Mouse (Mus musculus) intestine, postnatal 0 days (tissue): ENCODE results near the gene Abcc5. TPM values are rescaled to one million over a fixed set of nuclear protein-coding genes. Genes with fewer than 3 reads are reported as not detected.
"Not testable (repeated sequence)": the region's sequence is repeated elsewhere in the genome, so short reads cannot be mapped to it uniquely, and the experiment has no call there.

Experiments used
- ATAC-seq: fragments of 200-750 bp; cut with Nextera tagmentation; 2 replicates; pipeline ENCODE4 v1.8.0; 2017; ENCODE audit warnings: mild to moderate bottlenecking, moderate TSS enrichment, moderate library complexity
- H3K27ac ChIP-seq: fragments of 300-500 bp; sonication (generic); 2 replicates; pipeline ENCODE4 v1.5.1; 2014; ENCODE audit warnings: mild to moderate bottlenecking, low read depth, low read length, moderate library complexity
- H3K27me3 ChIP-seq: fragments of 300-500 bp; sonication (generic); replicated peaks from 2 replicates; pipeline ENCODE4 v1.6.1; 2014; ENCODE audit warnings: low read length, mixed read lengths; ENCODE audit not compliant: control insufficient read depth, insufficient read depth
- H3K36me3 ChIP-seq: fragments of 300-500 bp; sonication (generic); 2 replicates; pipeline ENCODE4 v1.6.1; 2014; ENCODE audit warnings: mild to moderate bottlenecking, moderate library complexity; ENCODE audit not compliant: control insufficient read depth, insufficient read depth
- H3K4me1 ChIP-seq: fragments of 300-500 bp; sonication (generic); replicated peaks from 2 replicates; pipeline ENCODE4 v1.6.1; 2014; ENCODE audit warnings: antibody characterized with exemption, low read length, mixed read lengths; ENCODE audit not compliant: control insufficient read depth, insufficient read depth
- H3K4me2 ChIP-seq: fragments of 300-500 bp; sonication (generic); replicated peaks from 2 replicates; pipeline ENCODE4 v1.6.1; 2014; ENCODE audit warnings: low read depth, mild to moderate bottlenecking, moderate library complexity
- H3K4me3 ChIP-seq: fragments of 300-500 bp; sonication (generic); 2 replicates; pipeline ENCODE4 v1.5.1; 2014; ENCODE audit warnings: low read depth, low read length
- H3K9ac ChIP-seq: fragments of 300-500 bp; sonication (generic); 2 replicates; pipeline ENCODE4 v1.6.1; 2014; ENCODE audit warnings: mild to moderate bottlenecking, low read depth, low read length
- H3K9me3 ChIP-seq: fragments of 300-500 bp; sonication (generic); 2 replicates; pipeline ENCODE4 v1.6.1; 2016; ENCODE audit warnings: mixed run types; ENCODE audit not compliant: control insufficient read depth
- CTCF ChIP-seq: sonication (generic); IDR thresholded peaks from 2 replicates; pipeline ENCODE4 v1.5.1; 2016; ENCODE audit warnings: low read depth, mild to moderate bottlenecking, control low read depth, antibody characterized with exemption, moderate library complexity
- WGBS: fragments of 180-500 bp; shearing (Covaris S2); extraction: QIAGEN DNeasy Blood & Tissue Kit; methylation state at CpG from one replicate; pipeline ENCODE4 v1.1.7; 2014; 5-methylcytosine and 5-hydroxymethylcytosine counted together
- polyA plus RNA-seq: library from polyadenylated mRNA; unstranded; fragments of >200 nt; fragmentation: Nextera tagmentation; extraction: Ambion mirVana; gene quantifications from 2 replicates; pipeline ENCODE4 v1.2.1, GENCODE M21; 2015

The Abcc5 gene
- polyA plus RNA-seq, 1 experiment from 2014 or later: 11.5 TPM

GRCm38 (mm10) chr16:20381031-20381430, 45.2 kb downstream of the Abcc5 start:
- Histone ChIP-seq H3K4me2 (no peak overlapping the region), H3K27ac (no peak overlapping the region), H3K9me3 (no peaks in the 10 kb centered on the region), H3K9ac (no peak overlapping the region), H3K4me3 (no peak overlapping the region), H3K27me3 (no peaks in the 10 kb centered on the region), H3K36me3 (peaks cover 7% of the 10 kb centered on the region; the same call in 1 of the 2 replicates), H3K4me1 (no peaks in the 10 kb centered on the region)
- 30% methylated on average over 5 of the region's 5 CpGs for WGBS
- no peak for TF ChIP-seq CTCF
- ATAC-seq: peak; percentile 36; the same call in 1 of the 2 replicates

- WGBS: 91% methylated on average over 5 of the region's 5 CpGs
- no peak for ATAC-seq
- no peak overlapping the region for H3K4me3 ChIP-seq
- peaks cover 14% of the 10 kb centered on the region for H3K36me3 ChIP-seq
- no peaks in the 10 kb centered on the region for H3K9me3 ChIP-seq
- H3K27me3 ChIP-seq: no peaks in the 10 kb centered on the region
- H3K27ac ChIP-seq: no peak overlapping the region
- no peak overlapping the region for H3K9ac ChIP-seq
- no peak for TF ChIP-seq CTCF
- no peaks in the 10 kb centered on the region; the same call in 1 of the 2 replicates for H3K4me1 ChIP-seq
- no peak overlapping the region for H3K4me2 ChIP-seq
Observed at GRCm38 (mm10) chr16:20375341-20375740, 50.9 kb downstream of the Abcc5 start.

GRCm38 (mm10) chr16:20371731-20372130, 54.5 kb downstream of the Abcc5 start:
- H3K4me1 ChIP-seq: no peaks in the 10 kb centered on the region; the same call in 1 of the 2 replicates
- peaks cover 27% of the 10 kb centered on the region for H3K36me3 ChIP-seq
- ATAC-seq: peak; percentile 51; the same call in 1 of the 2 replicates
- H3K27me3 ChIP-seq: no peaks in the 10 kb centered on the region
- H3K9ac ChIP-seq: no peak overlapping the region
- no peak overlapping the region for H3K27ac ChIP-seq
- WGBS: 52% methylated on average over 4 of the region's 4 CpGs
- no peak overlapping the region for H3K4me3 ChIP-seq
- TF ChIP-seq CTCF: no peak
- no peaks in the 10 kb centered on the region for H3K9me3 ChIP-seq
- no peak overlapping the region for H3K4me2 ChIP-seq

- H3K9me3 ChIP-seq: no peaks in the 10 kb centered on the region
- H3K4me2 ChIP-seq: no peak overlapping the region
- H3K9ac ChIP-seq: no peak overlapping the region
- no peak overlapping the region for H3K4me3 ChIP-seq
- H3K4me1 ChIP-seq: no peaks in the 10 kb centered on the region; the same call in 1 of the 2 replicates
- no peak for ATAC-seq
- no peaks in the 10 kb centered on the region for H3K27me3 ChIP-seq
- H3K36me3 ChIP-seq: peaks cover 19% of the 10 kb centered on the region; the same call in 1 of the 2 replicates
- TF ChIP-seq CTCF: no peak
- H3K27ac ChIP-seq: no peak overlapping the region
- WGBS: 88% methylated on average over 9 of the region's 9 CpGs
Observed at GRCm38 (mm10) chr16:20368221-20368620, 58.0 kb downstream of the Abcc5 start.

- Histone ChIP-seq H3K27me3 (no peaks in the 10 kb centered on the region), H3K27ac (no peak overlapping the region), H3K4me3 (no peak overlapping the region), H3K4me1 (no peaks in the 10 kb centered on the region), H3K9me3 (no peaks in the 10 kb centered on the region), H3K4me2 (no peak overlapping the region), H3K9ac (no peak overlapping the region), H3K36me3 (peaks cover 20% of the 10 kb centered on the region)
- WGBS: 91% methylated on average over 11 of the region's 11 CpGs
- no peak for ATAC-seq
- TF ChIP-seq CTCF: no peak
Observed at GRCm38 (mm10) chr16:20362121-20362520, 64.1 kb downstream of the Abcc5 start.

GRCm38 (mm10) chr16:20361496-20361895, 64.7 kb downstream of the Abcc5 start:
- 76% methylated on average over 3 of the region's 3 CpGs for WGBS
- H3K27me3 ChIP-seq, H3K4me3 ChIP-seq, H3K4me1 ChIP-seq, H3K4me2 ChIP-seq, H3K9ac ChIP-seq, H3K27ac ChIP-seq, ATAC-seq, H3K9me3 ChIP-seq: not testable (repeated sequence)
- H3K36me3 ChIP-seq: peaks cover 18% of the 10 kb centered on the region
